Mouse (Mus musculus) megakaryocyte, embryonic 14.5 days (primary cell): ENCODE data around the gene Bbof1. TPM values are rescaled to one million over a fixed set of nuclear protein-coding genes. Genes with fewer than 3 reads are reported as not detected.

Experiments used
- H3K27me3 ChIP-seq: replicated peaks from 2 replicates; pipeline ENCODE3; 2012; ENCODE audit warnings: inconsistent platforms
- H3K36me3 ChIP-seq: replicated peaks from 2 replicates; pipeline ENCODE3; 2012; ENCODE audit warnings: low read length, inconsistent platforms, mixed read lengths
- H3K4me1 ChIP-seq: 2 replicates; pipeline ENCODE4 v1.6.1; 2012; ENCODE audit warnings: inconsistent platforms
- H3K4me3 ChIP-seq: replicated peaks from 2 replicates; pipeline ENCODE3; 2012; ENCODE audit warnings: moderate library complexity, mild to moderate bottlenecking, inconsistent platforms
- H3K9me3 ChIP-seq: 2 replicates; pipeline ENCODE4 v1.6.1; 2012; ENCODE audit warnings: inconsistent platforms
- FLI1 ChIP-seq: IDR thresholded peaks from 2 replicates; pipeline ENCODE4 v1.6.1; 2012; ENCODE audit warnings: low read length, inconsistent platforms, mixed read lengths
- GATA1 ChIP-seq: IDR thresholded peaks from 3 replicates; pipeline ENCODE4 v1.6.1; 2012; ENCODE audit warnings: mixed read lengths, low read length, inconsistent platforms, borderline replicate concordance
- polyA plus RNA-seq: library from polyadenylated mRNA; stranded (reverse); fragments of >175 nt; gene quantifications from 2 replicates; pipeline ENCODE4 v1.2.3, GENCODE M21; 2012; ENCODE audit warnings: low replicate concordance; ENCODE audit not compliant: insufficient read depth

The Bbof1 gene
- polyA plus RNA-seq = 0.95 TPM in 1 of 2 replicates, not detected in the other

- Histone ChIP-seq H3K36me3 (no peaks in the 10 kb centered on the region), H3K27me3 (no peaks in the 10 kb centered on the region), H3K4me1 (peaks cover 14% of the 10 kb centered on the region), H3K9me3 (no peaks in the 10 kb centered on the region; the same call in 1 of the 2 replicates), H3K4me3 (peak within 1 kb of the TSS; percentile 97)
- TF ChIP-seq GATA1 (no peak), FLI1 (no peak)
Measured at GRCm38 (mm10) chr12:84408819-84409507, at the start of gene Bbof1, which contains the start of gene Entpd5. TSS of gene Bbof1 (plus strand) at chr12:84409071. TSS of gene Entpd5 (minus strand) at chr12:84409029.

- Histone ChIP-seq H3K27me3 (no peaks in the 10 kb centered on the region), H3K9me3 (no peaks in the 10 kb centered on the region), H3K36me3 (peaks cover 10% of the 10 kb centered on the region), H3K4me1 (peaks cover 57% of the 10 kb centered on the region), H3K4me3 (peak within 1 kb of the TSS; percentile 98)
- TF ChIP-seq GATA1 = no peak
- TF ChIP-seq FLI1 = no peak
Measured at GRCm38 (mm10) chr12:84361555-84362489, 47.0 kb upstream of the Bbof1 start, which contains the start of the genes Coq6 and Fam161b. TSS of gene Coq6 (plus strand) at chr12:84361657. TSS of gene Fam161b (minus strand) at chr12:84361833.

GRCm38 (mm10) chr12:84362872-84363271 is 46.0 kb upstream of the Bbof1 start:
- Histone ChIP-seq H3K27me3 (no peaks in the 10 kb centered on the region), H3K36me3 (peaks cover 12% of the 10 kb centered on the region), H3K9me3 (no peaks in the 10 kb centered on the region), H3K4me3 (peak overlapping the region; percentile 98), H3K4me1 (peaks cover 59% of the 10 kb centered on the region)
- TF ChIP-seq FLI1 (no peak), GATA1 (no peak)

GRCm38 (mm10) chr12:84364291-84364690 is 44.6 kb upstream of the Bbof1 start:
- H3K4me1 ChIP-seq = peaks cover 44% of the 10 kb centered on the region
- peak overlapping the region; percentile 50 for H3K4me3 ChIP-seq
- TF ChIP-seq GATA1 (no peak), FLI1 (no peak)

GRCm38 (mm10) chr12:84365137-84365536 is 43.7 kb upstream of the Bbof1 start:
- no peaks in the 10 kb centered on the region for H3K27me3 ChIP-seq
- TF ChIP-seq GATA1 = no peak
- TF ChIP-seq FLI1 = no peak
- H3K4me1 ChIP-seq = peaks cover 40% of the 10 kb centered on the region
- no peaks in the 10 kb centered on the region for H3K9me3 ChIP-seq
- no peak overlapping the region for H3K4me3 ChIP-seq
- peaks cover 34% of the 10 kb centered on the region for H3K36me3 ChIP-seq

More at GRCm38 (mm10) chr12:84364291-84364690, 44.6 kb upstream of the Bbof1 start:
- peaks cover 26% of the 10 kb centered on the region for H3K36me3 ChIP-seq
- no peaks in the 10 kb centered on the region for H3K9me3 ChIP-seq
- no peaks in the 10 kb centered on the region for H3K27me3 ChIP-seq

GRCm38 (mm10) chr12:84366971-84367370 is 41.9 kb upstream of the Bbof1 start:
- Histone ChIP-seq H3K36me3 (peaks cover 53% of the 10 kb centered on the region), H3K9me3 (no peaks in the 10 kb centered on the region), H3K27me3 (no peaks in the 10 kb centered on the region), H3K4me3 (no peak overlapping the region), H3K4me1 (peaks cover 29% of the 10 kb centered on the region)
- TF ChIP-seq FLI1 = no peak

- Histone ChIP-seq H3K36me3 (peaks cover 98% of the 10 kb centered on the region), H3K9me3 (no peaks in the 10 kb centered on the region), H3K27me3 (no peaks in the 10 kb centered on the region), H3K4me1 (peaks cover 4% of the 10 kb centered on the region; the same call in 1 of the 2 replicates), H3K4me3 (no peak overlapping the region)
- no peak for TF ChIP-seq FLI1
- no peak for TF ChIP-seq GATA1
Measured at GRCm38 (mm10) chr12:84371647-84372046, 37.2 kb upstream of the Bbof1 start.

GRCm38 (mm10) chr12:84373831-84374481 is 34.9 kb upstream of the Bbof1 start:
- Histone ChIP-seq H3K4me1 (no peaks in the 10 kb centered on the region), H3K27me3 (no peaks in the 10 kb centered on the region), H3K9me3 (no peaks in the 10 kb centered on the region), H3K4me3 (no peak overlapping the region), H3K36me3 (peaks cover 94% of the 10 kb centered on the region)
- TF ChIP-seq FLI1 = no peak
- TF ChIP-seq GATA1 = no peak

- no peaks in the 10 kb centered on the region for H3K27me3 ChIP-seq
- no peaks in the 10 kb centered on the region for H3K9me3 ChIP-seq
- no peak overlapping the region for H3K4me3 ChIP-seq
- peaks cover 32% of the 10 kb centered on the region for H3K36me3 ChIP-seq
- no peak for TF ChIP-seq FLI1
- no peak for TF ChIP-seq GATA1
- peaks cover 13% of the 10 kb centered on the region for H3K4me1 ChIP-seq
Measured at GRCm38 (mm10) chr12:84382369-84382768, 26.5 kb upstream of the Bbof1 start.

- Histone ChIP-seq H3K4me1 (peaks cover 33% of the 10 kb centered on the region), H3K9me3 (no peaks in the 10 kb centered on the region), H3K4me3 (no peak overlapping the region), H3K36me3 (peaks cover 21% of the 10 kb centered on the region), H3K27me3 (no peaks in the 10 kb centered on the region)
- no peak for TF ChIP-seq FLI1
- TF ChIP-seq GATA1 = no peak
Measured at GRCm38 (mm10) chr12:84384644-84385081, 24.2 kb upstream of the Bbof1 start.
